Mouse (Mus musculus): ENCODE results near the gene 4930451I11Rik.

Gene 4930451I11Rik

DNA sequence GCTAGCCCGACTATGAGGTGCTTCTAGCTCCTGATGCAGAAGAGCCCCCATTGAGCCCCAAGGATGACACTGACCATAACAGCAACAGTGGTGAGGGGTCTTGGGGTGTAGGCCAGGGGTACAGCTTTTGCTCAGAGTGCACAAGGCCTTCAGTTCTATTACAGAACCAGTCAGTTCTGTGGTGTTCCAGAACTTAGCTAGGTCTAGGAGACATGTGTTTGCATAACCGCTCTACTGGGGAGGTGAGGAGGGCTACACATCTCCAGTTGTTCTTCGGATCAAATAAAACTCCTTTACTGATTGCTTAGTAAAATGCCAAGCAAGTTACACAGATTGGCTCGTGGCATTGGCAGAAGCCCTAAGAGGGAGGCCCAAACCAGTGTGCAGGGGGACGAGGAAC, at the start of gene 4930451I11Rik:
Gene 4930451I11Rik, minus strand, starts transcription at position 101 of the 400 bp plus-strand sequence.
- DNase-seq (ENCODE audit: low spot score in 2 of 2), result no peak

DNA sequence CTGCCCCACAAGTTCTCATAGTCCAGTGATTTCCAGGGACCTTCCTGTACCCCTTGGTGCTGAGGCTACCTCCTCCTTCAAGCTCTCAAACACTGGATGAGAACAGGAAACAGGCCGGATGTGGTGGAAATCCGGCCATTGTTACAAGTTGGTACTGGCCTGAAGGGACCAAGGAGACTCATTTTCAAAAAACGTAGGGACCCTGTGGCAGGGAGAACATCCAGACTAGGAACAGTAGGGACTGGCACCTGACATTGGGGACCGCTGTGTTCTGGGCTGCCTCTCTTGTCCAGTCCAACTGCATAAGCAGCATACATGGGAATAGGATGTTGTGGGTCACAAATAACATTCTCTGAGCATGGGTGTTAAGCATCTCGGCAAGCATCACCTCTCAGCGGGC, 49.6 kb upstream of the 4930451I11Rik start:
- no peak for DNase-seq (ENCODE audit: low spot score in 2 of 2)

DNA sequence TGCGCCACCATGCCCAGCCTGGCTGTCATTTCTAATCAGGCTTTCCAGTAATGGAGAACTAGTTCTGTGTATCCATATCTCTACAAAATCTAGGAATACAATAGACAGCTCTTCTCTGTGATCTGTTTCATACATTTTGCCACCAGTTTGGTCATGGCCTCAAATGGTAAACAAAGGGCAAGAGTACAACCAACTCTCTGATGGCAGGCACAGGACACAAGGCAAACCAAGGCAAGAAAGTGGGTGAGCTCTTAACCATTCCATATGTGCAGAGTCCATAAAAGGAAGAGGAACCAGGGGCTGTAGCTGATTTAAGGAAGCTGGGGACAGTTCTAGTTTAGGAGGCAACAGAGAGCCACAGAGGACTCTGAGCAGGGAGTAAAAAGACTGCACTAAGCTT, 45.8 kb upstream of the 4930451I11Rik start:
- DNase-seq (ENCODE audit: low spot score in 2 of 2), result no peak

DNA sequence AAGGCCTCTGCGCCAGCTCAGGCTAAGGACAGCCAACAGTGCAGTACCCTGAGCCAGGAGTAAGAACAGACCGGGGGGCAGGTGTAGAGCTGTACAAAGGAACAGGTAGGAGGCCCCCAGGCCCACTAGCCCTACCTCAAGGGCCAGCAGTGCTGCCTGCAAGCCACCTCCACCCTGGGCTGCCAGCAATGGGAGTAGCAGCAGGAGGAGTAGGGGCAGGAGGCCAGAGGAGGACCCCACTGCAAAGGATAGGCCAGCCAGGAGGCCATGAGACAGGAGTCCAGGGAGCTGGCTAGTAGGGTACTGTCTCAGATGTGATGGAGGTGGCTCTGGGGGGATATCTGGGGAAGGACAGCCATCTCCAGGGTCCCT, 39.1 kb upstream of the 4930451I11Rik start:
- DNase-seq (ENCODE audit: low spot score in 2 of 2), result no peak

DNA sequence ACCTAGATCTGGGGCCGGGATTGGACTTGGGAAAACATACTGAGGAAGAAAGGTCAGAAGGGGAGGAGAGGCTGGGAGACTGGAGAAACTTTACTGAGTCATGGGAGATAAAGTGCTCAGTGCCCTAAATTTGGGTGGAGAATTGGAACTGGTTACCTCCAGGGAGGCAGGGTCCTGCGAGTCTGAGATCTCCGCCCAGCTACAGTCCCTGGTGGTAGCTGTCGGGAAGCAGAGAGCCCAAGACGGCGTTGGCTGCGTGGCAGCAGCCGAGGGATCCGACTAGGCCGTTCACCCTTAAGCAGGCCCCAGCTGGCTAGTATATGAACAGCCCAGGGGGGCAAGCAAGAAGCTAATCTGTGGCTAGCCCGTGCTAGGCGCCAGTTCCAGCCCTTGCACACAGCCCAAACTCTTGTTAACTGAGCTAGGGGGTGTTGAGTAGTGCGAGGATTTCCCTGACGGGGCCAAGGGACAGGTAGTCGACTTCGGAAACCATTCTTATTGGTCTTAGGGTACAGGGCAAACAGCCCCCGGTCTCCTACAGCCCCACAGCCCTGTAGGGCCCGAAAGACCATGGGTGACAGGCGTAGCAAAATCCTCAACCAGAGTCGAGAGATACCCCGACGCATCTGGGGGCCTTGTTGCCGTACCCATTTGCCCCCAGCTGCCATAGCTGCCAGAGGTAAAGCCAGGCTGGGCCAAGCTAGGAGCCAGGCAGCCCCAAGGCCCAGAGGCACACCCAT, 38.5 kb upstream of the 4930451I11Rik start:
- DNase-seq (ENCODE audit: low spot score in 2 of 2), result no peak

DNA sequence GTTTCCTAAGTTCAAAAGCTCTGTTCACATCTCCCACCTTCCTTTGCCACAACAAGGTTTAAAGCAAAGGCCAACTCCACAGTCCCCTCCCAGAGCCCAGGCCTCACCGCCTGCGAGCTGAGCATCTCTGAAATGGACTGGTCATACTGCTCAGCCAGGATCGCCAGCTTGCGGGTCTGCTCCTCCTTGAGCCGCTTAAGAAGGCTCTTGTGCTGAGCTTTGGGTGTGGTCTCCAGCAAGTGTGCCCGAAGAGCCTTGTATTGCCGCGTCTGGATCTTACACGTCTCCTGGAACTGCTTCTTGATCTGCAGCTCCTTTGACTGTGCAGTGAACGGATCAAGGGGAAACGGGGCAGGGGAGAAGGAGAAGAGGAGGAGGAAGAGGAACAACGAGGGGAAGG, 36.6 kb upstream of the 4930451I11Rik start:
- no peak for DNase-seq (ENCODE audit: low spot score in 2 of 2)

DNA sequence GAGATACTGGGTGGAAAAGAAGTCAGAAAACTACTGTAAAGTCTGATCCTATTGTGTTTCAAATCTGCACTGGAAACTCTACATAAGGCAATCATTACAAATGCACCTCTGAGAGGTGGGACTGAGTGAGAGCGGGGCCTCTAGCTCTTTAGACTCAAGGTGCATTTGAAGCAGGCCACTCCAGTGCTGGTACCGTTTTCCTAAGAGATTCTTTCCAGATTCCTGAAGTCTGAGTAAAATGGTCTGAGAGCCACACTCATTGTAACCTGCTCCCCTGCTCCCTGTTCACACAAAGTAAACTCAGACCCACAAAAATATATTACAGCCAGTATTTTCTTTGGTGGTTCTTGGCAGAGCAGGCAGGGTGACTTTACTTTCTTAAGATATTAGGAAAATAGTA, 36.1 kb upstream of the 4930451I11Rik start:
- DNase-seq (ENCODE audit: low spot score in 2 of 2), result no peak

DNA sequence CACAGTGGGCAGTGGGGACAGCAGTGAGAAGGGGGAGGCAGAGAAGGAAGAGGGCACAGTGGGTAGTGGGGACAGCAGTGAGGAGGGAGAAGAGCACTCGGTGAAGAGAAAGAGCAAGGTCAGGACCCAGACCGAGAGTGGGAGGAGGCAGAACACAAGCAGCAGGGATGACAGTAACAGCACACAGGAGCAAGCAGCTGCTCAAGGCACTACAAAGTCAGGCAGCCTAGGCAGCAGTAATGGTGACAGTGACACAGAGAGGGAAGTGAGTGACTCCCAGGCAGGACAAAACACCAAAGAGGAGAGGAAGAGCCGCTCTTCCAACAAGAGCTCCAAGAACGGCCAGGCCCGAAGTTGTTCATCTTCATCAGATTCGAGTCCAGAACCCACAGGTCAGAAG, 32.4 kb upstream of the 4930451I11Rik start:
- no peak for DNase-seq (ENCODE audit: low spot score in 2 of 2)

DNA sequence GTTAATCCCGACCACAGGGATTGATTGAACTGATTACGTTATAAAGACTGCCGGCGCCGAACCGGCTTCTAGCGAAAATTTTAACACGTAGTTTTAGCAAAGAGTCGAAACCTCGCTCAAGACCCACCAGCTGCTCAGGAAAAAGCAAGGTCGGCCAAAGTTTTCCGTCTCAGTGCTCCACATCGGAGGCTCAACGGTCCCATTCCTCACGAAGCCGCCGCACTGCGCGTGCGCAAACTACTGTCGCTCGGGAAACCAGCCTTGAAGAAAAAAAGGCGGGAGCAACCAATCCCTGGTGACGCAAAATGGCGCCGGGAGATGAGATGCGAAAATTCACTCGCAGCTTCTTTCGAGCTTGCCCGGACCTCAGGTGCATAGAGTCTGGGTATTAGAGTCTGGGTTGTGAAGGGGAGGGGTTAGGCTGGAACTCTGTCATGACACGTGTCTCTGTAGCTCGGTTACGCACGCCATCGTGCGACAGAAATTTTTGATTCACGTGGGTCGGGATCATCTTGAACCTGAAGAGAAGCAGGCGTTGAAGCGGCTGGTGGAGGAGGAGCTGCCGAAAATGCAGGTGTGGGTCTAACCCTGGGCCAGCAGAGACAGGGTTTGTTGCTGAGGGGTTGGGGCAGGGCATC, 30.8 kb upstream of the 4930451I11Rik start, which contains the start of gene Ino80e:
Gene Ino80e, minus strand, starts transcription at position 231 of the 638 bp plus-strand sequence.
- DNase-seq (ENCODE audit: low spot score in 2 of 2), result peak; percentile 85 to 88

DNA sequence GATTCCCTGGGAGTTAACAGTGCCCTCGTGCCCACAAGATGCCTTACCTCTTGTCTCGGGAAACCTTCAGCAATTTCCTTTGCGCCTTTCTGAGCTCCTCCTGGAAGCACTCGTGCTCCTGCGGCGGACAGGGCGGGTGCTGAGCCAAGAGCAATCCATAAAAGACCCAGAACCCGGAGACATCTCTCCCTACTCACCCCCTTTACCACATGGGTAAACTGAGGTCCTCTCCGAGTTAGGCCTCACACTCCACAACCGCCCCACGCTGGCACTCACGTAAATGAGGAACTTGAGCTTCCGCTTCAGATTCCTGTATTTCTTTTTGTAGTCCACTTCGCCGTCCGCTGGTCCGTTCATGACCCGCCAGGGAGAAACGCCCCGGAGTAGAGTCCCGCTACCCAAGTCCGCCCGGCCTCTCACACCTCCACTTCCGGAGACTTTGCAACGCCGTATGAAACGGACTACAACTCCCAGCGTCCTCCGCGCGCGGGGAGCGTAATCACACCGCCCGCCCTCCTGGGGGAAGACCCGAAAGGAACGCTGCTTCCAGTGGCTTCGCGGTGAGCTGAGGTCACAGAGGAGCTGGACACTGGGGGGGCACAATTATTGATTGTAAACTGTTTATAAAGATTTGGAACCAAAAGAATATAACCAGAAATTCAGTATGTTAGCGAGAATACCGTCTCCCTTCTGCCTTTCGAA, 30.1 kb upstream of the 4930451I11Rik start, which contains the start of gene Hirip3:
Gene Hirip3, plus strand, starts transcription at position 544 of the 702 bp plus-strand sequence.
- DNase-seq (ENCODE audit: low spot score in 2 of 2), result peak; percentile 91 to 93

DNA sequence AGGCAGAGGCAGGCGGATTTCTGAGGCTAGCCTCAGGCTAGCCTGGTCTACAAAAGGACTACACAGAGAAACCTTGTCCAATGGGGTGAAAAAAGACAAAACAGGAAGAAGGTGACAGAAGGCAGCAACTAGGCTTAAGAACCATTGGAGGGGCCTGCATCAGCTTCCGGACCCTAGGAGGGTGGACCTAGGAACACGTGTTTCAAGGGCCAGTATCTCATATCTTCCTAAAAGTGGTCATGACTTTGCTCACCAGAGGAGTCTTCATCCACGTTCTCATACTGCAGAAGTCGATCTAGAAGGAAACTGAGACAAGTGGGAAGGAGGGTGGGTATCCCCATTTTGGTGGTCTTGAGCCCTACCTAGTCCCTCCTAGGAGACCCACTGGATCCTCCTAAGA, 29.5 kb upstream of the 4930451I11Rik start:
- DNase-seq (ENCODE audit: low spot score in 2 of 2), result no peak

DNA sequence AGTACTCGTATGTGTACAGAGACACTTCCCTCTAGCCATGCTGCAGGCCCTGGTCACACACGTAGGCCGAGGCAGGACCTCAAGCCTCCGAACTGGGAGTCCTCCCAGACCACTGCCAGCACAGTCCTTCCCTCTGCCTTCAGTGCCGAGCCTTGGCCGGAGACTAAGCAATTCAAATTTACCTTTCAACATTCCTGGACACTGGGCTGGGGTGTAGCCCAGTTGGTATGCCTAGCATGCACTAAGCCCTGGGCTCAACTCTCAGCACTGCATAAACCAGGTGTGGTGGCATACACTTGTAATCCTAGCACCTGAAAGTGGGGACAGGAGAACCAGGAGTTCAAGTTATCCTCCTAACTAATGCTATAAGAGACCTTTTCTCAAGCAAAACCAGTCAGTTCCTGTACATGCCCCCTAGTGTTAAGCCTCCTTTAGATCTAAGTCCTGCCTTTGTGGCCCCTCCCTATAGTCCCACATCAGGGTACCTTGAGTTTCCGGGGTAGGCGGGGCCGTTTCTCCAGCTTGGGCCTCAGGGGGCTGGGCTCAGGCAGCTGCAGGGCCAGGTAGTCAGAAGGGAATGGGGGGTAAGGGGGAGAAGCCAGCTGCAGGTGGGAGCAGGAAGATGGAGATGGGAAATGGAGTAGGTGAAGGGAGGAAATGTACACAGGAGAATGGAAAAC, 25.4 kb upstream of the 4930451I11Rik start:
- DNase-seq (ENCODE audit: low spot score in 2 of 2), result no peak

DNA sequence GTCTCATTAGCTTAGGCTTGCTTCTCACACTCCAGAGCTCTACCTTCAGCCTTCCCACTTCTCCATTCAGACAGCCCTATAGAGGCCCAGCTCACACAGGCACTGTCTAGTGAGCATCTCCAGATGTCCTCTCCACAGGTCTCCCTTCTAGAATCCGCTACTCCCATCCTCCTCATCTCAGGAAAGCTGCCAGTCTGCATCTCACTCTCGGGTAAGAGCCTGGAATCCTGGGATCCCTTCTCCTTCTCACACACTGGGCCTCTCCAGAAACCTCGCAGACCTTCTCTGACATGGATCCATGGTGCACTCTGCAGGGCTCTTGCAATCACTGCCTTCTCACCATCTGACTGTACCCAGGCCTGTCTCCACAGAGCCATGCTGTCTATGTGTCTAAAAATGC, 24.2 kb upstream of the 4930451I11Rik start:
- DNase-seq (ENCODE audit: low spot score in 2 of 2), result no peak

DNA sequence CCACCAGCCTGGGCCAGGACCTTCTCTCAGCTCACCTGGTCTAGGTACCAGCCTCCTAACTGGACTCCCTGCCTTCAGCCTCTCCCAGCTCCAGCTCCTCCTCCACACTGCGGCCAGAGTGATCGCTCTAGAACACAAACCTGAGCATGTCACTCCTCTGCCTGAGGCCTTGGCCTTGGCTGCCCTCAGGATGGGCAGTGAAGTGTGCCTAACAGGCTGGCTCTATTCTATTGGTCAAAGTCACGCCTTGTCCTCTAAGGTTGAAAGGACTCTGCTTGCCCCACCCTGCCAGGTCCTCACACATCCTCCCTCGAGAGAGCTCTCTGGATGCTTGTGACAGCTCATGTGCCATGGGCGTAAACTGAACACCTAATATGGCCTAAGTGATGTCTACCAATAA, 22.0 kb upstream of the 4930451I11Rik start:
- no peak for DNase-seq (ENCODE audit: low spot score in 2 of 2)

DNA sequence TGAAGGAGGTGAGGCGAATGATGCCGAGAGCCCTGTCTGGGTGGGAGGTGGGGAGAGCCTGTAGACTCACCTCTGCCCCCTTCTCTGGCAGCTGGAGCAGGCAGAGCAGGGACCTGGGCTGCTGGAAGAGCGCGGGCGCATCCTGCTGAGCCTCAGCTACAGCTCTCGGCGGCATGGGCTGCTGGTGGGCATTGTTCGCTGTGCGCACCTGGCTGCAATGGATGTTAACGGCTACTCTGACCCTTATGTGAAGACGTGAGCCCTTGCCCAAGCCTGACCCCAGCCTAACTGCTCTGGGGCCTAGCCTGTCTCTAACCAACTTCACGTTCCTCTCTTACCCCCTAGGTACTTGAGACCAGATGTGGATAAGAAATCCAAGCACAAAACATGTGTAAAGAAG, 19.8 kb upstream of the 4930451I11Rik start:
- no peak for DNase-seq (ENCODE audit: low spot score in 2 of 2)

DNA sequence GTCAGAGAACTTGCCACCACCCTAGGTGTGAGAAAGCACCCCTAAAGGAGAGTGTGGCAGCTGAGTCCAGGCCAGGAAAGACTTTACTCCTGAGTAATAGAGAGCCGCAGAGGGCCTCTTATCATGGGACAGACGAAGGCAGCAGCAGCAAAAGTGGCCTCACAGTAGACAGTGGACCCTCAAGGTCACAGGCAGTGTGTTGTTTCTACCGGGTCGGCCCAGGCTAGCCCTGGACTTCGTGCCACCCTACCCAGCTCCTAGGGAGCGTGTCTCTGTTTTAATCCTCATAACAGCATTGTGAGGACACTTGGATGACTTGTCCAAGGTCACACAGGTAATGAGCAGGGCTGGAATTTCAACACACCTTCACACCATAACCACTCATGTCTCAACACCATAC, 18.7 kb upstream of the 4930451I11Rik start:
- DNase-seq (ENCODE audit: low spot score in 2 of 2), result no peak

DNA sequence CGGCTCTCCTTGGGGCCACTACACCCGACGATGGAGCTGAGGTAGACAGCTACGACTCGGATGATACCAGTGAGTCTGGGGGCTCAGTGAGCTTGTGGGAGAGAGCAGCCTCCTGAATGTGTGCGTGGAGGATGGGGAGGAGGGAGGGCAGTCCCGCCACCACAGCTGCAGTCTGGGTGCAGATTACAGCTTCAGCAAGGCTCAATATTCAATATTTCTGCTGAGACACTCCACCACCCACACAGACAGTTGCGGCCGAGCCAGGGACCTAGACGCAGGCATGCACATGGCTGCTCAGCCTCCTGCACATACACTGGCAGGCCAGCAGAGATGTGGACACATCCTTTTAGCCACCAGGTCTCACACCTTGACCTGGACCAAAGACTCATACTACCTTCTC, 17.4 kb upstream of the 4930451I11Rik start:
- DNase-seq (ENCODE audit: low spot score in 2 of 2), result no peak

DNA sequence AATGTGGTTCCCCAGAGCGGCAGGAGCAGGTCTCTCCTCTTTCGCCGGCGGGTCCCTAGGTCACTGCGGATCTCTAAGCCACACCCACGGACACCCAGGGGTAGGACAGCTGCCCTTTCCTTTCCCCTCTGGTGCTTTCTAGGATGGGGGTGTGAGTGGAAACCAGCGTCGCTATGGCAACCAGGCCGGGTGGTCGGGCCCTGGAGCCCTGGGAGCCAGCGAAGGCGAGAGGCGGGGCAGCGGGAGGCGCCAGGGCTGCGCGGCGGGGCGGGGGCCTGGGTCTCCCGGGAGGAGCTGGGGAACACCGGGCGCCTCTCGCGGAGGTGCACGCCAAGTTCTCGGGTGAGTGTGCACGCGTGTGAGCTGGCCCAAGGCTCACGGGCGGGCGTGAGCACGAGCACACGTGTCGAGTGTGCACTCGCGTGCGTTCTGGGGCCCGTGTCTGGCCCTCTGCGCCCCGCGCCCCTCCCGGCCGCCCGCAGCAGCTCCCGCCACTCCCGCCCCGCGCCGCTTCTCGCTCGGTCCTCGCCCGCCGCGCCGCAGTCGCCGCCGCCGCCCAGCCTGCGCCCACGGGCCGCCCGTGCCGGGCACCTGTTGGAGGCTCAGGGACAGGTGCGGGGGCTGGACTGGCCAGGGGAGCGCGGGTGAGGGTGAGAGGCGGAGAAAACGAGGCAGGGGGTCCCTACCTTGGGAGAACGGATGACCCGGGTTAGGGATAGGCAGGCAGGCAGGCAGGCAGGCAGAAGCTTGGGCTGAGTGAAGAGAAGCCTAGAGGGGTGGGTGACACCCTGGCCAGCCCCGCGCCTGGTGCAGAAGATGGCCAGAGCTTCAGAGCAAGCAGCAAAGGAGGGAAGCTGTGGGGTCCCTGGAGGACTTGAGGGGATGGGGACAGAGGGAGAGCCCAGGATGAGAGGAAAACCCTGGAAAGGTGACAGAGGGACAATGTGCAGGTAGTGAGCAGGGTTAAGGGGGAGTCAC, 16.3 kb upstream of the 4930451I11Rik start:
- no peak for DNase-seq (ENCODE audit: low spot score in 2 of 2)

DNA sequence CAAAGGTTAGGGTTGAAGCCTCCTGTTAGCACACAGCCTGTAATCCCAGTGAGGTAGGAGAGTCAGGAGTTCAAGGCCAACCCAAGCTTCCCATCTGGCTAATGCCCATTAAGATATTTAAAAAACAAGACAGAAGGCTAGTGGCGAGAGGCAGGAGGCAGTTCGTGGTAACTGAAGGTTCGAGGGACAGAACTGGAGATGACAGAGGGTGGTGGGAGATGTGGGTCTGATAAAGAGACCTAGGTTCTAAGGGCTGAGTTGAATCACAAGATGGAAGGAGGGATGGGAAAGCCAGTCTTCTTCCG, 15.6 kb upstream of the 4930451I11Rik start, which contains the start of gene Doc2a:
Gene Doc2a, plus strand, starts transcription at position 301 of the 305 bp plus-strand sequence.
- DNase-seq (ENCODE audit: low spot score in 2 of 2), result no peak

DNA sequence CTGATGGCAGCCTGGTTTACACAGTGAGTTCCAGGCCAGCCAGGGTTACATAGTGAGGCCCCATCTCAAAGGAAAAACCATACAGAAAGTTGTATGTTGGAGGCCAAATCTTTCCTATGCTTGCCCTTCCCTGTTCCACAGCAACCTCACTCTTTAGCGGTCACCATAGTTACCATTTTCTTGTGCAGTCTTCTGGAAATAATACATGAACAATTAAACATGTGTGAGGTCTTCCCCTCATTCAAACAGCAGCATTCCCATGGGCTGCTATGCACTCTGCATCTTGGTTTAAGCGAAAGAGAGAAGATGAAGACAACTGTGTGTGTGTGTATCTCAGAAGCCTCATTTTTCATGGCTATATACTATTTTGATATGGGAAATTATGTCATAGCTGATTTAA, 14.1 kb upstream of the 4930451I11Rik start:
- no peak for DNase-seq (ENCODE audit: low spot score in 2 of 2)

DNA sequence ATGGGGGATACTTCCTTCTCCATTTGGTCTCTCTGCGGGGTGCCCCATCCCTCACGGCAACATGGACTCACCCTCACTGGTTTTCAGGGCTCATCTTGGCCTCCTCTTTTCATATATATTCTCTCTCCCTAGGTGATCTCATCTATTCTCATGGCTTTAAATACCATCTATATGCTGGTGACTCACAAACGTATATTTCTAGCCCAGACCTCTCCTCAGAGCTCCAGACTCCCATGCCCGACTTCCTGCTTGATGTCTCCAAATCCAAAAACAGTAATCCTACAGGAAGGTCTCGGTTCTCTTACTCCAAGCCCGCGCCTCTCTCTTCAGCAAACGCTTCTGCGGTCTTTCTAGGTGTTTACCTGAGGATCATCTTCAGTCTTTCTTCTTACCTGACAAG, 11.8 kb upstream of the 4930451I11Rik start:
- DNase-seq (ENCODE audit: low spot score in 2 of 2), result no peak

All from natural killer cell, adult 2 months (primary cell).